Mouse (Mus musculus) forebrain, embryonic 10.5 days (tissue): ENCODE results near the gene Aldh3b2. TPM values are rescaled to one million over a fixed set of nuclear protein-coding genes. Genes with fewer than 3 reads are reported as not detected.
"Not testable (repeated sequence)": the region's sequence is repeated elsewhere in the genome, so short reads cannot be mapped to it uniquely, and the experiment has no call there.

Source experiments
- DNase-seq: peaks from one replicate; pipeline ENCODE4 v3.0.0-alpha.2; 2017; ENCODE audit warnings: low spot score; ENCODE audit errors: extremely low spot score
- H3K27ac ChIP-seq: fragments of 300-500 bp; sonication (generic); 2 replicates; pipeline ENCODE4 v1.5.1; 2016; ENCODE audit warnings: mild to moderate bottlenecking
- H3K27me3 ChIP-seq: fragments of 300-500 bp; sonication (generic); 2 replicates; pipeline ENCODE4 v1.6.1; 2016; ENCODE audit warnings: mild to moderate bottlenecking; ENCODE audit not compliant: poor library complexity, severe bottlenecking
- H3K36me3 ChIP-seq: fragments of 300-500 bp; sonication (generic); replicated peaks from 2 replicates; pipeline ENCODE4 v1.6.1; 2016; ENCODE audit warnings: mild to moderate bottlenecking, moderate library complexity
- H3K4me1 ChIP-seq: fragments of 300-500 bp; sonication (generic); 2 replicates; pipeline ENCODE4 v1.6.1; 2016
- H3K4me3 ChIP-seq: fragments of 300-500 bp; sonication (generic); 2 replicates; pipeline ENCODE4 v1.5.1; 2016; ENCODE audit warnings: mild to moderate bottlenecking, moderate library complexity
- H3K9me3 ChIP-seq: fragments of 300-500 bp; sonication (generic); 2 replicates; pipeline ENCODE4 v1.6.1; 2016; ENCODE audit warnings: mild to moderate bottlenecking, moderate library complexity
- WGBS: fragments of 180-500 bp; shearing (Covaris S2); methylation state at CpG from one replicate; pipeline ENCODE4 v1.1.7; 2016; 5-methylcytosine and 5-hydroxymethylcytosine counted together
- polyA plus RNA-seq: library from polyadenylated mRNA; unstranded; fragments of >200 nt; fragmentation: Nextera tagmentation; extraction: Ambion mirVana; gene quantifications from 2 replicates; pipeline ENCODE4 v1.2.1, GENCODE M21; 2016

The Aldh3b2 gene
- polyA plus RNA-seq, 1 experiment from 2014 or later = 0.37 TPM

GRCm38 (mm10) chr19:3955033-3955432 is 17.1 kb upstream of the Aldh3b2 start:
- Histone ChIP-seq H3K4me3 (no peak overlapping the region), H3K27me3 (no peaks in the 10 kb centered on the region), H3K27ac (no peak overlapping the region), H3K4me1 (no peaks in the 10 kb centered on the region), H3K36me3 (no peaks in the 10 kb centered on the region), H3K9me3 (no peaks in the 10 kb centered on the region)
- WGBS = 85% methylated on average over 3 of the region's 3 CpGs
- no peak for DNase-seq

- no peak overlapping the region for H3K27ac ChIP-seq
- no peak overlapping the region for H3K4me3 ChIP-seq
- no peaks in the 10 kb centered on the region for H3K9me3 ChIP-seq
- no peaks in the 10 kb centered on the region for H3K36me3 ChIP-seq
- WGBS = 69% methylated on average over 4 of the region's 4 CpGs
- no peaks in the 10 kb centered on the region for H3K4me1 ChIP-seq
- DNase-seq = no peak
- no peaks in the 10 kb centered on the region for H3K27me3 ChIP-seq
Measured at GRCm38 (mm10) chr19:3955804-3956203, 16.3 kb upstream of the Aldh3b2 start.

DNA sequence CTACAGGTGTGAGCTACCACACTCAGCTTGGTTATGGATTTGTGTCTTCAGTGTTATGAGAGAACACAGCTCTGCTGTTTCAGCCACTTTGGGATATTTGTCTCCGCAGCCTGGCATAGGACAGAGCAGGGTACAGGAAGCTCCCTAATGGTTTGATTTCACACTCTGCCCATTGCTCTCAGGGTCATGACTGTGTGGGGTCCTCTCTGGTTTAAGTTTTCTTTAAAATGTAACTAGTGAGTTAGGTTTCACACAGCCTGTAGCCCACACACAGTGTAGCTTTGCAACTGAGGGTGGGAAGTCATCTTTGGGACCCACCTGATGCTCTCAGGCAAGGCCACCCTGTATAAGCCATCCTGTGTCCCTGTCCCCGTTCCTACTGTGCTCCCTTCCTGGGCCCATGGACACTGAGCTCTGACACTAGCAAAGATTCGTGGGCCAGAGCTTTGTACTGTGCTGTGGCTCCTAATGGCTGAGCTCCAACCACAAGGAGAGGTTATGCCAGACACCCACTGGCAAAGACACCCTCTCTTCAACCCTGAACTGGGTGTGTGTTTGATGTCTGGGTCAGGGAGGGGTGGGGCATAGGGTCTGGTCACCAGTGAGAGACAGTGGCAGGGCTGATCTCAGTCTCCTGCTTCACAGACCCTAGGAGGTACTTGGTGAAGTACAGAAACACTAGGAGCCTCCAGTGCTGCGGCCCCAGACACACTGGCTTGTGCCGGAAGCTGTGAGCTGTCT is 14.7 kb upstream of the Aldh3b2 start:
- not testable (repeated sequence) for H3K4me1 ChIP-seq, H3K27ac ChIP-seq, H3K4me3 ChIP-seq, H3K27me3 ChIP-seq, DNase-seq, H3K36me3 ChIP-seq, H3K9me3 ChIP-seq
- WGBS = 84% methylated on average over 5 of the region's 5 CpGs

DNA sequence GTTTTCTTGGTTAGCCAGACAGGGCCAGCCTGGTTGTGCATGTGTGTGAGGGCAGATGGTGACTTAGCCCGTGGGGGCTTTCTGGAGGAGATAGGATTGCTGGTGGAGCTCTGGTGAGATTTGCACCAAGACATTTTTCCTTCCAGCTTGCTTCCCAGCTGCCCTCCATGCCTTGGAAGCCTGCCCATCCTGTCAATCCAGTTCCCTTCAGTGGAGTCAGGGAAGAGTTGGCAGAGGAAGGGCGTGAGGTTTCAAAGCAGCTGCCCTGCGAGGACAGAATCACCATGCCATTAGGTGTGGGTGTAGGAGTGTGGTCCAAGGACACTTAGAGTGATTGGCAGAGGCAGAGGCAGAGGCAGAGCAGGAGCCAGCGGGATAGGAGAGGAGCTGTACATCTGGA is 13.7 kb upstream of the Aldh3b2 start, which contains the start of gene Aldh3b3:
Aldh3b3 (plus strand) TSS at position 176 of the 400 bp plus-strand sequence.
- Histone ChIP-seq H3K27ac (no peak within 1 kb of the TSS), H3K4me3 (no peak within 1 kb of the TSS), H3K9me3 (no peaks in the 10 kb centered on the region), H3K4me1 (no peaks in the 10 kb centered on the region), H3K27me3 (no peaks in the 10 kb centered on the region), H3K36me3 (no peaks in the 10 kb centered on the region)
- DNase-seq = no peak
- WGBS = 76% methylated on average over 4 of the region's 4 CpGs

DNA sequence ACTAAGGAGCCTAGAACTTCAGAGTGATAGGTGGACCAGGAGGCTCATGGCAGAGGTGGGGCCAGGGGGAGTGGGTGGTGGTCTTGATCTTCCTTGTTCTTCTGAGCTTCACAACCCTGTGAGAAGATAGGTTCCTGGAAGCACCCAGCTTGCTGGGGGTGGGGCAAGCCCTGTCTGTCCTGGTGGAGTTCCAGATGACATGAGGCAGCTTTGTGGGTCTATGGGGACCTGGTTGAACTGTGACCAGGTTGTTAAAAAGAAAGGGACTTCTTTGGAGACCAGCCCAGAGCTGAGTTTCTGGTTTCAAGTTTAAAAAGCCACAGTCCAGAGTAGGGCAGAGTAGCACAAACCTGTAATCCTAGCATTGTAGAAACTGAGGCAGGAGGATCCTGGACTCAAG is 13.1 kb upstream of the Aldh3b2 start:
- H3K27me3 ChIP-seq = no peaks in the 10 kb centered on the region
- H3K27ac ChIP-seq = no peak overlapping the region
- no peaks in the 10 kb centered on the region for H3K4me1 ChIP-seq
- no peak overlapping the region for H3K4me3 ChIP-seq
- H3K9me3 ChIP-seq = no peaks in the 10 kb centered on the region
- no peak for DNase-seq
- H3K36me3 ChIP-seq = no peaks in the 10 kb centered on the region

DNA sequence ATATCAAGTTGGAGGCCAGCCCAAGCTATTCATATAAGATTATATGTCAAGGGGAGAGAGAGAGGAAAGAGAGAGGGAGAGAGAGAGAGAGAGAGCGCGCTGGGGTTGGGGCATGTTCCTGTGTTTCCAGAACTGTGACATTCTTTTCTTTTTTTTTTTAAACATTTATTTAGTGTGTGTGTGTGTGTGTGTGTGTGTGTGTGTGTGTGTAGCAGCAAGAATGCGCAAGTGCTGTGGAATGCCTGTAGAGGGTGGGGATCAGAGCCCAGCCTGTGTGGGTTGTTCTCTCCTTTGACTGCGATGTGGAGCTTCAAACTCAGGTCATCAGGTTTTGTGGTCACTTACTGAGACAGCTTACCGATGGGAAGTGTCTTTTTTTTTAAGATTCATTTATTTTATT is 11.9 kb upstream of the Aldh3b2 start:
- no peaks in the 10 kb centered on the region for H3K4me1 ChIP-seq
- 82% methylated on average over 5 of the region's 5 CpGs for WGBS
- DNase-seq = no peak

GRCm38 (mm10) chr19:3961805-3962204 is 10.3 kb upstream of the Aldh3b2 start:
- H3K4me1 ChIP-seq, H3K27me3 ChIP-seq, H3K27ac ChIP-seq, H3K36me3 ChIP-seq, H3K4me3 ChIP-seq, H3K9me3 ChIP-seq, DNase-seq: not testable (repeated sequence)
- 94% methylated on average over 6 of the region's 6 CpGs for WGBS

More for the DNA sequence above, 11.9 kb upstream of the Aldh3b2 start:
- no peaks in the 10 kb centered on the region for H3K27me3 ChIP-seq
- H3K9me3 ChIP-seq = no peaks in the 10 kb centered on the region
- H3K4me3 ChIP-seq = no peak overlapping the region
- H3K36me3 ChIP-seq = no peaks in the 10 kb centered on the region
- H3K27ac ChIP-seq = no peak overlapping the region

GRCm38 (mm10) chr19:3962469-3962868 is 9.7 kb upstream of the Aldh3b2 start:
- no peak overlapping the region for H3K27ac ChIP-seq
- H3K27me3 ChIP-seq = no peaks in the 10 kb centered on the region
- DNase-seq = no peak
- H3K36me3 ChIP-seq = no peaks in the 10 kb centered on the region
- H3K4me1 ChIP-seq = no peaks in the 10 kb centered on the region
- no peak overlapping the region for H3K4me3 ChIP-seq
- 14% methylated on average over 2 of the region's 2 CpGs for WGBS
- no peaks in the 10 kb centered on the region for H3K9me3 ChIP-seq

GRCm38 (mm10) chr19:3964030-3964429 is 8.1 kb upstream of the Aldh3b2 start:
- 79% methylated on average over 4 of the region's 4 CpGs for WGBS
- H3K9me3 ChIP-seq = no peaks in the 10 kb centered on the region
- no peak overlapping the region for H3K4me3 ChIP-seq
- H3K27ac ChIP-seq = no peak overlapping the region
- no peaks in the 10 kb centered on the region for H3K36me3 ChIP-seq
- peaks cover 4% of the 10 kb centered on the region; the same call in 1 of the 2 replicates for H3K4me1 ChIP-seq
- no peaks in the 10 kb centered on the region for H3K27me3 ChIP-seq
- no peak for DNase-seq

- H3K36me3 ChIP-seq = no peaks in the 10 kb centered on the region
- H3K4me3 ChIP-seq = no peak overlapping the region
- no peak overlapping the region for H3K27ac ChIP-seq
- 73% methylated on average over 11 of the region's 11 CpGs for WGBS
- H3K27me3 ChIP-seq = no peaks in the 10 kb centered on the region
- H3K9me3 ChIP-seq = no peaks in the 10 kb centered on the region
- DNase-seq = no peak
- H3K4me1 ChIP-seq = peaks cover 4% of the 10 kb centered on the region; the same call in 1 of the 2 replicates
Measured at GRCm38 (mm10) chr19:3966330-3967075, 5.6 kb upstream of the Aldh3b2 start.

DNA sequence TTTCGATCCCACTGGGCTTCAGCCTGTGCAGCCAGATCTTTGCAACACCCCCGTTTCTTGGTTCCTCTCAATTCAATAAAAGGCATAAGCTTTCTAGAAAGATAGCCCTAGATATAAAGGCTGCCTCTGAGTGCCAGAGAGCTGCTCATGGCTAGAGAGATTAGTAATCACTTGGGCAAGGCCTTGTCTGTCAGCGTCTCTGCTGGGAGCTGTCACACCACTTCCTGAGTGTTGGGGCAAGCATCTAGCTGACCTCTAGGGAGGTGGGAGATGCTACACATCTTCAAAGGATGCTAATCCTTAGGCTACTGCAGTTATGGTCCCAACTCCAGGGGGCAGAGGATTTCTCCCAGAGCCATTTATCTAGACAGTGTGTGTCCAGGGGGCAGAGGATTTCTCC is 4.9 kb upstream of the Aldh3b2 start:
- no peak overlapping the region for H3K4me3 ChIP-seq
- no peaks in the 10 kb centered on the region for H3K27me3 ChIP-seq
- no peak for DNase-seq
- H3K27ac ChIP-seq = no peak overlapping the region
- H3K36me3 ChIP-seq = no peaks in the 10 kb centered on the region
- H3K4me1 ChIP-seq = peaks cover 4% of the 10 kb centered on the region; the same call in 1 of the 2 replicates
- H3K9me3 ChIP-seq = no peaks in the 10 kb centered on the region
- 75% methylated on average over 3 of the region's 3 CpGs for WGBS

DNA sequence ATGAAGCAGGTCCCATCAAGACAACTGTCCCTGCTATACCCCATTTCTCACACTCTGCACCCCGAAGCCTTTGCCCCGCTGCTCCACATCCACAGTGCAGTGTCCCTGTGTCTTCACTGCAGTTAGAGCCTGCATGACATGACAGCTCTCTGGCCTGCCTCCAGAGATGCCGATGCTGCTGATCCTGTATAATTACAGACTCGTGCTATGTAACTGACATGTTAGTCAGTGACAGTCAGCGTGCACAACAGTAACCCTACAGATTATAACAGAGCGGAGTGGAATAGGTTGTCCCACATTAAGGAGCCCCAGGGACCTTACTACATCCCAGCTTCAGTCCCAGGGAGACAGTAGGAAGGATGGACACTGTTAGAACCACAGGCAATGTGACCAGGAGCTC is 2.5 kb downstream of the Aldh3b2 start:
- 93% methylated on average over 6 of the region's 6 CpGs for WGBS
- H3K9me3 ChIP-seq, H3K27ac ChIP-seq, H3K36me3 ChIP-seq, H3K4me3 ChIP-seq, H3K4me1 ChIP-seq, DNase-seq, H3K27me3 ChIP-seq: not testable (repeated sequence)

GRCm38 (mm10) chr19:3975866-3976265 is 3.7 kb downstream of the Aldh3b2 start:
- DNase-seq = no peak
- 81% methylated on average over 2 of the region's 2 CpGs for WGBS

More at GRCm38 (mm10) chr19:3975866-3976265, 3.7 kb downstream of the Aldh3b2 start:
- Histone ChIP-seq H3K27me3 (no peaks in the 10 kb centered on the region), H3K4me3 (no peak overlapping the region), H3K36me3 (no peaks in the 10 kb centered on the region), H3K27ac (no peak overlapping the region), H3K4me1 (peaks cover 14% of the 10 kb centered on the region), H3K9me3 (no peaks in the 10 kb centered on the region)
